ENCODE assay signal across 10 mouse cellular contexts in genomic region chr7:71216808-71217207, GRCm38 (mm10).
DNase-seq lines count a peak whose midpoint lies in the region; ATAC-seq lines count a peak whose summit lies in the region.
"Had no signal": no experiment of that assay in that cellular context is flagged by ENCODE, and none has a peak within 500 bp of the region (broad histone marks: within the 10 kb centered on the region; RNA-seq: fewer than 3 reads in every experiment).

No protein-coding gene starts in this region.

- H3K4me1 ChIP-seq in lung, embryonic 15.5 days: peaks cover 34% of the 10 kb centered on the region; the same call in 1 of the 2 replicates
- H3K4me1 ChIP-seq: neural tube, embryonic 15.5 days; stomach, embryonic 15.5 days had no signal

- peak overlapping the region; percentile 85 for H3K27ac ChIP-seq in lung, embryonic 15.5 days
- H3K27ac ChIP-seq: neural tube, embryonic 15.5 days; stomach, embryonic 15.5 days had no signal

- H3K27me3 ChIP-seq in lung, embryonic 15.5 days: no peaks in the 10 kb centered on the region
- H3K27me3 ChIP-seq: neural tube, embryonic 15.5 days; stomach, embryonic 15.5 days had no signal

- intact Hi-C loops in heart, postnatal 25 days (cut with DNase I): no loop called here

- no peaks in the 10 kb centered on the region for H3K36me3 ChIP-seq in lung, embryonic 15.5 days
- H3K36me3 ChIP-seq: neural tube, embryonic 15.5 days; stomach, embryonic 15.5 days had no signal

- DNase-seq in layer of hippocampus, adult 11-12 months (ENCODE audit: low spot score): peak; percentile 5
- no peak for DNase-seq in layer of hippocampus, postnatal 14 days (ENCODE audit: low spot score in 2 of 2)
- peak; percentile 71 for DNase-seq in adrenal gland, postnatal 10 days
- DNase-seq in heart, postnatal 25 days (ENCODE audit: low spot score): peak; percentile 56
- no peak for DNase-seq in urinary bladder, adult 2 months (ENCODE audit: low spot score)
- no peak for DNase-seq in cerebellum, adult 11 months
- no peak for DNase-seq in right cerebral cortex, postnatal 4 days

- H3K9me3 ChIP-seq in lung, embryonic 15.5 days: no peaks in the 10 kb centered on the region
- H3K9me3 ChIP-seq: neural tube, embryonic 15.5 days; stomach, embryonic 15.5 days had no signal

- 11% methylated on average over 2 of the region's 2 CpGs for WGBS in lung, embryonic 15.5 days

- H3K4me2 ChIP-seq in lung, embryonic 15.5 days: no peak overlapping the region
- H3K4me2 ChIP-seq: neural tube, embryonic 15.5 days; stomach, embryonic 15.5 days had no signal

- no peak overlapping the region for H3K9ac ChIP-seq in lung, embryonic 15.5 days
- H3K9ac ChIP-seq: neural tube, embryonic 15.5 days; stomach, embryonic 15.5 days had no signal

- peak; percentile 87 for ATAC-seq in lung, embryonic 15.5 days (ENCODE audit: borderline replicate concordance, extremely low read depth, low FRiP score, low TSS enrichment)

- no peak overlapping the region for H3K4me3 ChIP-seq in lung, embryonic 15.5 days
- H3K4me3 ChIP-seq: neural tube, embryonic 15.5 days; stomach, embryonic 15.5 days had no signal

Comparison
In these comparisons a context has a peak if more than half of its experiments do, and no peak if none do; other contexts are left out.
1. DNase-seq: peak in layer of hippocampus, adult 11-12 months (single experiment), adrenal gland, postnatal 10 days (single experiment) and heart, postnatal 25 days (single experiment); none in layer of hippocampus, postnatal 14 days (0 of 2), urinary bladder, adult 2 months (single experiment), cerebellum, adult 11 months (single experiment) and right cerebral cortex, postnatal 4 days (single experiment).